Mouse (Mus musculus) spleen, embryonic (tissue): Measurements from ENCODE around the gene Cacna1e.

Experiments
- CTCF ChIA-PET: fragments of 350-600 bp; sonication (Branson Sonifier 250); formaldehyde crosslinking; loops from one replicate; lab custom pipeline; 2022; lab: Charles Lee

Cacna1e gene

DNA sequence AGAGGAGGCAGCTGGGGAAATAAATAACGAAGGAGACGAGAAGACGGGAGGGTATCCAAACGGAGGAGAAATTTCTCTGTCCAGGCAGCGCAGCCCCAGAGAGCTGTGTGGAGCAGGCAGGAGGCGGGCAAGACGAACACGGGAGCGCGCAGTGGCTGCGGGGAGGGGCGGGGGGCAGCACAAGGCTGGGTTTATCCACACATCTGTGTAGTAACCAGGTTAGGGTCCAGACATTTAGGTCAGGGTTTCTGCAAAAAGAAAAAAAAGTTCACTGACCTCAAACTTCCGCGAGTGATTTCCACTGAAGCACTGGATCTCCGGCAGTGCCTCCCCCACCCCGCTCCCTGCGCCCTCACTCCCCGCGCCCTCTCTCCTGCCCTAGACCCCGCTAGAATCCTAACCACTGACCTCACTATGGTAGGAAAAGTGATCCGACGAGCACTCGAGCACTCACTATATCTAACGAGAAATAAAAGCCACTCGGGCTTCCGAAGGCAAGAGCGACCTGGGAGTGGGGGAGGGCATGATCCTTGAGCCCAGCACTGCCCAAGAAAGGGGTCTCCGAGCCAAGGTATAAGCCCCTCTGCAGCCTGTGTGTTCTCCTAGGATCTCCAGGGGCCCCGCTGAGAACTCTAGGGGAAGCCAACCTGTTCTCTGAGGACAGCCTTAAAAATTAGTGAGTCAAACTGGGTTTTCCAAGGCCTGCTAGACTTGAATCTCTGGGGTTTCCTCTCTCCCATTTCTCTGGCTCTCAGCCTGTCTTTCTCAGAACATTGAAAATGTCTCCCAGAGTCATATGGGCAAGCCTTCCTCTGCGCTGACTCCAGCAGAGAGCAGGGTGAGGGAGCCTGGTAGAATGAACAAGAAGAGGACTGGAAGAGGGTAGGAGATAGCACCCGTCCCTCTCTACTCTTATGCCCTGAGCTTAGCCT is at the start of gene Cacna1e:
TSS of gene Cacna1e (minus strand) at position 227 of the 932 bp plus-strand sequence.
- CTCF ChIA-PET = interaction anchor here (1.0 to 1.5 kb wide), 3 partner anchors 87 to 337 kb away, joined by 3 to 7 read pairs (median 4); no protein-coding TSS in a partner anchor

DNA sequence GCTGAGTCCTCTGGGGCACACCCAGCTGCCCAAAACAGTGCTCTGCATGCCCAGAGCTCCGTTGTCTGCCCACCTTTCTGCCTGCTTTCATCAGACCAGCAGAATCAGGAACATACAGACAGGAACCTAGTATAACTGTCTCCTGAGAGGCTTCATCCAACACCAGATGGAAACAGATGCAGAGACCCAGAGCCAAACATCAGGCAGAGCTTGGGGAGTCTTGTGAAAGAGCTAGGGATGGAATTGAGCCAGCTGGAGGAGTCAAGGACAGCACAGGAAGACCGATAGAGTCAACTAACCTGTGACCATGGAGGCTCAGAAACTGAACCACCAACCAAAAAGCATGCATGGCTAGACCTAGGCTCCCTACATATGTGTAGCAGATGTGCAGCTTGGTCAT is 34.1 kb upstream of the Cacna1e start:
- CTCF ChIA-PET = no interaction called here

DNA sequence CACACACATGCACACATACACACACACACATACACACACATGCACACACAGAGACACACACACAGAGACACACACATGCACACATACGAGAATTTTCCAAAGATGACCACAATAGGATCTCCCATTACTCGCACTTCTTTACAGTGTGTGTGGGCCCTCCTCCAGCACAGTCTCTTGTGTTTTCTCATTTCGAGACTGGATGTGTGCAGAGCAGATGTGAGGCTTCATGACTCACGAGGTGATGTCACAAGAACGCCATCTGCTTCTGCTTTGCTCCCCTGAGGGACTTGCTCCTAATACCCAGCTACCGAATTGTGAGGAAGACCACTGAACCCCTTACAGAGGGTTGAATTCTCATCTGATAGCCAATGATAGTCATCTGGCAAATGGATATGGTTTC is 33.1 kb upstream of the Cacna1e start:
- CTCF ChIA-PET = no interaction called here

DNA sequence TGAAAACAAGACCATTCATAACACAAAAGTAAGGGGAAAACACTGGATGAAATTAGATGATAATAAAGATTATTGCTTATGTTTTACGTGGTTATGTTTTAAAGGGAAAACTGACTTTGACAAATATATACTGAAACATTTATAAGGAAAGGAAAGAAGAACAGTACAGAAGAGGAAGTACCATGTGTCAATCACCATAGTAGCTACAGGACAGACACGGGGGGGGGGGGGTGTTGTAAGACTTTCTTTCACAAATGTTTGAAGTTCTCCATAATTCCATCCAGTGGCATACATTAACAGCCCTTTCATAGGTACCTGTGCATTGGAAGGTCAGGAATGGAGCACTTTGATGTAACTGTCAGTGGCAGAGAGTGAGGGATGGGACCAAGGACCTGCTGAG is 25.3 kb upstream of the Cacna1e start:
- CTCF ChIA-PET = no interaction called here

DNA sequence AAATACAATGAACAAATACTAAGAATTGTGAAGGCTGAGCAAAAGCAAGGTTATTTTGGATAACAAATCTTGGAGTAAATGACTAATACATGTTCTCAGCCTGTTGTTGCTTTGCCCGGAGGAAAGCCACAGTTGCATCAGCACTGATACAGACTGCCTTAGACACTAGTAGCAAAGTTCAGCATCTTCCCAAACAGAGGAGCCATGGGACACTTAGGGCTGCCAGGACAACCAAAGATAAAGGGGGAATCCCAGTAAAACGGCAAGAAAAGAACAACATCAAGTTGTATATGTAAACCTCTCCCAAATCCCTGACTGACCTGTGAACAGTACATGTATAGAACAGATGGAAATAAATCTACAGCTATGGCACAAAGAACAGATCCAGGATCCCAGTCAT is 13.1 kb upstream of the Cacna1e start:
- CTCF ChIA-PET = no interaction called here

DNA sequence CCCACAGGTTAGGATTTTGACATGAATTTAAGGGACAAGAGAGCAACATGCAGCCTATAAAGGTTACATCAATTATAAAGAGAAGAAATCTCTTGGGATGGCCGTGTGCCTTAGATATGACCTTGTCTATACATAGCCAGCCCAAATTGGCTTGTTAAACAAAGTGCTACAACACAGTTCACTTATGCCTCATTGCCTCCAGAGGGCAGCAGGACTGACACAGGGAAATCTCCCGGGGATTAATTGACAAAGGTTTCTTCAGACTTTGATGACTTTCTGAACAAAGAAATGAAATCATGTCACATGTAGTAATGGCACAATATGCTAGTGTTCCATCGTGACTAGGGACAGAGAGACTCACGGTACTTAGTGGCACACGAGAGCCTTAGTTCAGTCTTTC is 5.9 kb upstream of the Cacna1e start:
- CTCF ChIA-PET = no interaction called here

DNA sequence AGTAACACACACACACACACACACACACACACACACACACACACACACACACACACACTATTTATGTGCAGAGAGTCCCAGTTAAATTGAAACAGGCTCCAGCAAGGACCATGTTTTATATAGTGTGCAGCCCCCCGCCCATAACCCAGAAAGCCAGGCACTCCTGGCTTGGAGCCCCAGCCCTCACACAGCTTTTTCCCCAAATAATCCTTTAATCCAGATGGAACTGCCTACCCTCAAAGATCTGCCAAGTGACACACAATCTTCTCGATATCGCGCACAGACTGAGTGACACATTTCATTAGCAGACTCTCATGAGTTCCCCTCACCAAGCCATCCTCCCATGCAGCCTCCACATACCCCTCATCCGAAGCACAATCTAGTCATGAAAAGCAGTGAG is 4.2 kb upstream of the Cacna1e start:
- CTCF ChIA-PET = interaction anchor here (0.7 kb wide), 2 partner anchors 107 to 182 kb away, joined by 4 to 6 read pairs; no protein-coding TSS in a partner anchor

DNA sequence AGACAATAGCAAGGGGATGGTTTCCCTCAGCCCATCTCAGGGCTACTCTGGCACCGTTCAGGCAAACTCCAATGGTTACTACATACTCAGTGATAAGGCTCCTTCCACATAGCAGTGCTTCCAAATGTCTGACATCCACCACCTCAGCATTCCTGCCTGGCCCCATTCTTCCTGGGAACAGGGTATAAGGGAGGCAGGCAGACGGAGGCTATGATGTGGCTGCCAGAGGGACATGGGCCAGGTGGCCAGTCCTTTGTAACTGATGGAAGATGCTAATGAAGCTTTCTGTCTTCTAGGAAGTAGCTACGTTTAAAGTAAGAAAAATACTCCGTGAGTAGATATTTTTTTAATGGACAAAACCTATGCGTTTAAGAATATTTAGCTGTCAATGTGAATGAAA is 3.7 kb upstream of the Cacna1e start:
- CTCF ChIA-PET = interaction anchor here (0.7 kb wide), 2 partner anchors 108 to 182 kb away, joined by 4 to 6 read pairs; no protein-coding TSS in a partner anchor

DNA sequence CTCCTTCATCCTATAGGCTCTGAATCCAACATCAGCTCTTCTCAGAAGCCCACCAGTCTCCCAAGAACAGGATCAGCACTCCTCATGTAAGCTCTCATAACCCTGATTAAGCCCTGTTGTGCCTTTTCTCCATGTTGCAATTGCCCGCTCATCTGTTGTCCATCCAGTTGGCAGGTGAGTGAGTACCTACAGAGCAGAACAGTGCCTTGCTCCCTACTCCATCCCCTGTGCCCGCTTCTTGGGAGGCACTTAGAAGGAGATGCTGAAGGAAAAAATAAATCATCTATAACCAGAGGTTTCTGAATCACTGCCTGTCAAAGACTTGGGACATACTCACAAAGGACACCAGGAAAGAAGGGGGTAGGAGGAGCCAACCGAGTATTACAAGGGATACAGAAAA is 3.2 kb upstream of the Cacna1e start:
- CTCF ChIA-PET = no interaction called here

DNA sequence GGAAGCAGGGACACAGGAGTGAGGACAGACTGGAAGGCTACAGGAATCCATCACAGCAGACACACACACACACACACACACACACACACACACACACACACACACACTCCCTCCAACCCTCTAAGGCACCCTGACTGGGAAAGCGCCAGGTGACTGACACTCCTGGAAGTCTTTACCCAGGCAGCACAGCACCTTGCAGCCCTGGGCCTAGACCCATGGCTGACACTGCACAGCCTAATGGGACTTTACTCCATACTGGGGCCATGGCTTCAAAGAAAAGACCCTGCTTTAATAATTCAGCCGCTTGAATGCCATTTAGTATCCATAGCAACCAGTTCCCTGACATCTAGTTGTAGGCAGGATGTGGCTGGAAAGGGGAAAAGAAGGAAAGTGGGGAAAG is 2.3 kb upstream of the Cacna1e start:
- CTCF ChIA-PET = no interaction called here

DNA sequence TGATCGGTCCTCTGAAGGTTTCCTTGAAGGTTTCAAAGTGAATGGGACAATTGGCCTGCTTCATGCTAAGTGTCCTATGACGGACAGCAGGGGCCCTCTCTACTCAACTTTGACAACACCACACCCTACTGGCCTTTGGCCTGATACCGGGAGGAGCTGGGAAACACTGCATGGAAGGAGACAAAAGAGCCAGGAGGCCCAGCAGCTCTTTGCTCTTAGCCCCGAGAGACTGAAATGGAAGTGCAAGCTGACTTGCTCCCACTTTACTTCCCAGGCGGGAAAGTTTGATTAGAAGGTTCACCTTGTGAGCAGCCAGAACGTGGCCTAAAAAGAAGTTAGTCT is 877 bp upstream of the Cacna1e start:
- CTCF ChIA-PET = interaction anchor here (1.0 kb wide), 1 partner anchor 87 kb away, joined by 4 read pairs; no protein-coding TSS in a partner anchor

DNA sequence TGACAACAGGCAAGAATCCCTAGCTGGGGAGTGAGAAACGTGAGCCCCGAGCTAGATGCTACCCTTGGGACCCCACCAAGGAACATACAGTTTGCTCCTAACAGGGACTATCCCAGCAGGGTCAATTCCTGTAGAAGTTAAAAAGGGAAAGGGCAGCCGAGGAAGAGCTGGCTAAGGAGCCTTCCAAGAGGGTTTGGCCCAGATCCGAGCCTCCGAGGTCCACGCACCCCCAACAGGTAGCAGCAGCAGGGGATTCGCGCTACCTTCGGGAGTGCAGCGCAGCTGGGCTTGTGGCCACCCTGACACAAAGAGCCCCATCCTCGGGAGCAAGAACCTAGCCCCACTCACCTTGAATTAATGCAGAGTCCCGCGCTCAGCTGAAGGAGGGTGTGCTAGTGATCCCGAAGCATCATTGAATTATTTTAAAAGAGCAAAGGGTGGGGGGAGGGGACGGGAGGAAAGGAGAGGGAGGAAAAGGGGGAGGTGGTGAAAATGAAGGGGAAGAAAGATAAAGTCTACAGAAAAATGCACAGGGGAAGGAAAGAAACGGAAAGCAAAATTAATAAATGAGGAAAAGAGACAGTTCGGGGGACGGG is 607 bp downstream of the Cacna1e start:
- CTCF ChIA-PET = interaction anchor here (1.0 to 1.5 kb wide), 2 partner anchors 96 to 338 kb away, joined by 3 to 7 read pairs; no protein-coding TSS in a partner anchor

DNA sequence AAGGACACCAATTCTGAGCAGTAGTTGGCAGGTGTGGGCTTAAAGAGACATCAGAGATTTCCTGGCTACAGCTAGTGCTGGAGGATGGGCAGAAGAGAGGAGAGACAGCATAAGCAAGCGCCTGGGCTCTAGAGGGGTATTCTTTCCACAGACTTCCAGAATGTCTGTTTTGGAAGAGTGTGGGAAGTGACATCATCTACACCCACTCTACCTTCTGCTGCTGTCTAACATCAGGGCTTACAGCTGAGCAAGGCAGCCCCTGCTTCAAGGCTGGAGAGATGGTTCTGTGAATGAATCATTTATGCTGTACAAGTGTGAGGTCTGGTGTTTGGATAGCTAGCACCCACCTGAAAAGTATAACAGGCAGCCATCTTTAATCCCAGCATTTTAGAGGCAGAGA is 18.3 kb downstream of the Cacna1e start:
- CTCF ChIA-PET = no interaction called here

DNA sequence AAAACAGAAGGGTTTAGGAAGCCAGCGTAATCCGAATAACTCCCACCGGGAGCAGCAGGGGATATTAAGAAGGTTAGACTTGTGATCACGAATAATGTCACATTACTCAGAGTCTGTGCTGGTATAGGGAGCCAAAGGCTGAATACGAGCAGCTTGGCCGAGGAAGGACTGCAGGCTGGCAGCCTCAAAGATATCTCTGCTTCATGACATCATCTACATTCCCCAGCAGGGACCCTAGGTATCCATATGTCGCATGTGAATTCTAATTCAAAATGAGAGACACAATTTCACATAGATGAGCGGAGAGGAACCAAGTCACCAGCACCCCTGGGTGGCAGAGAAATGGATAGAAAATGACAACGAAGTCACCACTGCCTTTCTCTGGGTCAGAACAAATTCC is 22.9 kb downstream of the Cacna1e start:
- CTCF ChIA-PET = no interaction called here

DNA sequence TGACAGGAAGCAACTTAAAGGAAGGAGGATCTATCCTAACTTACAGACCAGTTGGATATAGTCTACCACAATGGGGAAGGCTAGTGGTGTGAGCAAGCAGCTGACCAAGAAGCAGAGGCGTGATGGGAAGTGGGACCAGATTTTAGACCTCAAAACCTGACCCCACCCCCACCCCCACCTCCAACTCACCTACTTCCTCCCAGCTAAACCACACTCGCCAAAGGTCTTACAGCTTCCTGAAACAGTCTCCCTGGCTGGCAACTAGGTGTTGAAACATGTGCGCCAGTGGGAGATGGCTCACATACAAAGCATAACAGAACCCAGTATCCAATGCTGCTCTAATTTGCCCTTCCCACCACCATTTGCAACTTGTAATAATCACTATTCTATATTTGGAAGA is 29.7 kb downstream of the Cacna1e start:
- CTCF ChIA-PET = no interaction called here

DNA sequence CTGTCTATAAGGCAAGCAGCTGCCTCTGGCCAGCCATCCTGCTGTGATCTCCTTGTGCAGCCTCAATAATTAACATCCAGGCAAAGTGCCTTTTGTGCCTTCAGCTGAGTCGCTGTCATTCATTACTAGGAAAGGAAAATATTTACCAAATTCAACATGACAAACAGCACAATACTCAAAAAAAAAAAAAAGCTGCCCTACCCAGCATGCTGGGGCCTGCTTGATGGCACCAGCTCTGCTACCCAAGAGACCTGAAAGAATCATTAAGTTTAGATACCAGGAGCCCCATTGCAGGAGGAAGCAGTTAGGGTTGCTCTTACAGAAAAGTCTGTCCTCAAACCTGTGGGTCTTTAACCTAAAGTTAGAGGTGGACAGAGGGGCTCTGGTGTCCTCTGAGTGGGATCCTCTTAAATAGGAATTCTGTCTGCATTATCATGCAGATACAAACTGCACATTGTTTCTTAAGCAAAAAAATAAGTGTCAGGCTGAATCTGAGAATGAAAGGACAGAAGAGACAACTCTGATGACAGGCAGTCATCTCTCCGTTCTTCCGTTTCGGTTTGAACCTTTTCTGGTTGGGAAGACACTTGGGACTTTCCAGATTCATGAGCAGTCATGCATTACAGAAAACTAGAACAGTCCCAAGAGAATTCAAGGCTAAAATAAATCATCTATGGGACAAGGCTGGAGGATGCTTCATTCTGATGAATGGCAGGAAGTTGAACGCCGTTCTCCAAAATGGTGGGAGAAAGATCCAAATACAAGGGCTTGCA is 33.6 kb downstream of the Cacna1e start:
- CTCF ChIA-PET = no interaction called here

DNA sequence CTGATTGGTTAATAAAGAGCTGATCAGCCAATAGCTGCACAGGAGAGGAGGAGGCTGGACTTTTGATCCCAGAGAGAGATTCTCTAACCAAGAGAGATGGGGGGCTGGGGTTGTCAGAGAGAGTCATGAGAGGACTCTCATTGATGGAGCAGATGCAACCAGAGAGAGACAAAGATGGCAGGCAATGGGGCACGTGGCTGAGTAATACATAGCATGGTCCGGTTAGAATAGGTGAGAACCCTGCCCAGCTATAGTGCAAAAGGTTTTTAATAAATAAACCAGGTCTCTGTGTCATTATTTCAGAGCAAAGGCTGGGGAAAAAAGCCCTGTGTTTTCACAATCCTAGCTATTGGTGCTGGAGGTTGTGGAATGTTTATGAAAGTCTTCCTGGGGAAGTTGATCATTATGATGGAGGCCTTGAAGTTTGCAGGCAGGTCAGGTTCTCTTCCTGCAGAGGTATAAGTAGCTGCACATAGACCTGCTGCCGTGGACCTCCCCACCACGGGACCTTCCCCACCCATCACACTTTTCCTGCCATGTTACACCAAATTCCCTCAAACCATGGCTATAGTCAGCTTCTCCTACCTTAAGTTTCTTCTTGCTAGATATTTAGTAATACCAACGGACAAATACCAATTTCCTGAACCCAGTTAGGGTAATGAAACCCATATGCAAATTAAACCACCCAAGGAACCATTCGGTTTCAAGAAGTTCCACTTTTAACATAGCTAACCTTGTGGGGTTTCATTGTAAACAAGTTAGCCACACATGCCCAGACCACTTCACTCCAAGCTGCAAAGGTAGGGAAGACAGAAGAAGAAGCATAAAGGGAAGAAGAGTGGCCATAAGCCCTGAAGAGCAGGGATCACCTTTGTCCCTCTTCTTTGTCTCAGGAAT is 35.4 kb downstream of the Cacna1e start:
- CTCF ChIA-PET = no interaction called here

DNA sequence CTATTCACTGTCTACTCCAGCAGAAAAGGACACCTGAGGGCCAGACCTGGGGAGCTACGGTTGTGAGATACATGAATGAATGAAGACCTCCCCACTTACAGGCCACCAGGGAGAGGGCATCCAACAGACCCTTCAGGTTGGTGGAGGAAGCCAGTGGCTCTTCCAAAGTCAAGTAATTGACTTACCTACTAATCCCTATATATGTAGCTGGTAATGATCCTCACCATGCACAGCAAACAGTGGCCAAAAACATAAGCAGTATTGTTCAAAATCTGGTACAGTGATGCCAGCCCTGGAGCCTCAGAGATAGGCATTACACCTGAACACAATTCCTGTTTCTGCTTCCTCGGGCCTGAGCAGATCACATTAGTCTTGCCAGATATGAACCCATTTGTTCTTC is 37.4 kb downstream of the Cacna1e start:
- CTCF ChIA-PET = no interaction called here

DNA sequence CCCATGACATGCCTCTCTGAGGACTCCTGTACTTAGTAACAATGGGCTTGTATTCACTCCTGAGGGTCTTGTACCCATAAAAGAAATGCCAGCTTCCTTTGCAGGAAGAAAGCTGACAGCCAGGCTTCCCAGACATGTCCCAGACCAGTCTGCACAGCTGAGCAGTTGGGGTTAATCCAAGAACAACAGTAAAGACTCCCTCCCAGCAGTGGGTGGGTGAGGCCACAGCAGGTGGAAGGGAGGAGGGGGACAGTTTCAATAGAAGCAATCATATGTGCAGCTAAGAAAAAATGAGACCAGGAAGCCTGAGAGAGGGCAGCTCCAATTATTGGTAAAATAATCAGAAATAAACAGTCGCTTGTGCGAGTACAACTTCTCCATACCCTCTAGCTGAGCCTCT is 40.9 kb downstream of the Cacna1e start:
- CTCF ChIA-PET = no interaction called here

DNA sequence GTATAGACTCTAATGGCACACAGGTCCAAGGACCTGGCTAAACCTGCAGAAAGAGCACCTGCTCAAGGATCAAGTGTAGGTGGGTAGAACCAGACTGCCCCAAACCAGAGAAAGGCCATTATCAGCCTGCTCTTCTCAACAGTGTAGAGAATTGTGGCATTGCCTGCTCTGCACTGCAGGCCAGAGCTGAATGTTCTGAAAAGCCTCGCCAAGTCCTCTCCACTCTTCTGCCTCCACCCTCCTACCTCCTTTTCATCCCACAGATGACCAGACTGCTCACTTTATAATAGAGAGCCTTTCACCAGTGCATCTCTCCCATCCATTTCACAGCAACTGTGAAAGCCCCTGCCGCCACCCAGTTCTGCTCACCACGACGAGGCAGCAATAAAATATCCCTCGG is 42.0 kb downstream of the Cacna1e start:
- CTCF ChIA-PET = no interaction called here

DNA sequence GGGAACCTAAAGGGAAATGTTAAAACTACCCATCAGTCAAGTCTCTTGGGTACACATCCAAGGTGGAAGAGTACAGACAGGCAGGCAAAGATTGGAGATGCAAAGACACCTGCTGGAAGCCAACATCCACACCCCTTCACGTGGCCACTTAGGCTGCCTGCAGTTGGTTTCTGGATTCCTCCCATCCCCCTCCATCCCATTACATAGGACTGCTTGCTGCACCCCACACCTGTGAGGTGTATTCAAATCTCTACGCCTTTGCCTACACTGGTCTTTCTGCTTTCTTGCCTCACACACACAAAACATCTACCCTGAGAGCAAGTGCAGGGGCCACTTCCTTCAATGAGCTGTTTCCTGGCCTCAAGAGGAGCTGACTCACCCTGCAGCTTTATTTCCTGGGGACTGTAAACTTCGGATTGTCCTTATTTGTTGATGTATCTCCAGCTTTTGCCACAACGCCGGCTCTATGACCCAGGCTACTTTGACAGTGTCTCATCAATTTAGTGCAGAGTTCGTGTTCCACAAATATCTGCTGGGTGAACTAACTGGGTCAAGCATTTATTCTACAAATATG is 43.2 kb downstream of the Cacna1e start:
- CTCF ChIA-PET = no interaction called here
